ENCODE assay signal across 11 mouse cellular contexts in the genomic region with DNA sequence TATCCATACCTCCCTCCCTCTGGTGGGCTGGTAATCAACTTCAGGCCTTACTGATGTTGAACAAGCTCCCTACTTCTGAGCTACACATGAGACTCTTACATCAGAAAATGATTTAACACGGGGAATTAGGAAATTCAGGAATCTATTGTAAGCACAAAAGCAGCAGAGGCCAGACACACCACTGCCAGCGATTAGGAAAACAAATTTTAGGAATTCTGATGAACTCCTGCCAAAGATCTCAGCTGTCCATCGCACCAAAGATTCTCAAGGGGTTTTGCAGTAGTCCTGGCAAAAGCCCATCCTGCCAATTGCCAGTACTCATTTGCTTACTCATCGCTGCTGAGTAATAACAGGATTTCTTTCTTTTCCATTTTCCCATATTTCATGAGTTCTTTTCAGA.
A peak's percentile ranks its signal among the peaks of the same experiment; 100 is the strongest.
DNase-seq lines count a peak whose midpoint lies in the region; ATAC-seq and TF ChIP-seq lines count a peak whose summit lies in the region.
"Had no signal": no experiment of that assay in that cellular context is flagged by ENCODE, and none has a peak within 500 bp of the region (broad histone marks: within the 10 kb centered on the region; RNA-seq: fewer than 3 reads in every experiment).

No protein-coding gene starts in this region.

- no peak overlapping the region for H3K4me3 ChIP-seq in embryonic facial prominence, embryonic 14.5 days (ENCODE audit: low read depth, low read length)
- no peak overlapping the region for H3K4me3 ChIP-seq in embryonic facial prominence, embryonic 10.5 days
- no peak overlapping the region for H3K4me3 ChIP-seq in stomach, postnatal 0 days (ENCODE audit: low read depth, low read length)
- H3K4me3 ChIP-seq: forebrain, embryonic 13.5 days; hindbrain, embryonic 12.5 days; liver, embryonic 15.5 days had no signal

- H3K9ac ChIP-seq in embryonic facial prominence, embryonic 14.5 days (ENCODE audit: low read depth, low read length), result no peak overlapping the region
- no peak overlapping the region for H3K9ac ChIP-seq in stomach, postnatal 0 days (ENCODE audit: low read length)
- H3K9ac ChIP-seq: forebrain, embryonic 13.5 days; hindbrain, embryonic 12.5 days; liver, embryonic 15.5 days had no signal

- H3K4me1 ChIP-seq in embryonic facial prominence, embryonic 14.5 days (ENCODE audit: control insufficient read depth, insufficient read depth, low read length), result peaks cover 10% of the 10 kb centered on the region
- no peaks in the 10 kb centered on the region for H3K4me1 ChIP-seq in embryonic facial prominence, embryonic 10.5 days
- H3K4me1 ChIP-seq in stomach, postnatal 0 days (replicated peaks; ENCODE audit: control insufficient read depth, insufficient read depth), result no peaks in the 10 kb centered on the region
- H3K4me1 ChIP-seq: forebrain, embryonic 13.5 days; hindbrain, embryonic 12.5 days; liver, embryonic 15.5 days had no signal

- TF ChIP-seq CTCF in stomach, postnatal 0 days (IDR thresholded peaks at IDR 0.05; ENCODE audit: low read depth), result no peak

- H3K4me2 ChIP-seq in embryonic facial prominence, embryonic 14.5 days (ENCODE audit: low read depth, low read length), result no peak overlapping the region
- H3K4me2 ChIP-seq in stomach, postnatal 0 days (replicated peaks; ENCODE audit: low read depth), result no peak overlapping the region
- H3K4me2 ChIP-seq: forebrain, embryonic 13.5 days; hindbrain, embryonic 12.5 days; liver, embryonic 15.5 days had no signal

- H3K27me3 ChIP-seq in embryonic facial prominence, embryonic 14.5 days (replicated peaks; ENCODE audit: control insufficient read depth, insufficient read depth, low read length), result no peaks in the 10 kb centered on the region
- H3K27me3 ChIP-seq in embryonic facial prominence, embryonic 10.5 days (replicated peaks; ENCODE audit: low read depth, poor library complexity, severe bottlenecking), result no peaks in the 10 kb centered on the region
- H3K27me3 ChIP-seq in stomach, postnatal 0 days (ENCODE audit: control insufficient read depth, insufficient read depth, low read length), result no peaks in the 10 kb centered on the region
- H3K27me3 ChIP-seq: forebrain, embryonic 13.5 days; hindbrain, embryonic 12.5 days; liver, embryonic 15.5 days had no signal

- TF ChIP-seq EP300 in stomach, postnatal 0 days (optimal IDR thresholded peaks at IDR 0.05), result no peak

- H3K27ac ChIP-seq in embryonic facial prominence, embryonic 14.5 days (replicated peaks; ENCODE audit: low read depth, low read length), result no peak overlapping the region
- H3K27ac ChIP-seq in embryonic facial prominence, embryonic 10.5 days (replicated peaks), result no peak overlapping the region
- no peak overlapping the region for H3K27ac ChIP-seq in stomach, postnatal 0 days (replicated peaks)
- H3K27ac ChIP-seq: forebrain, embryonic 13.5 days; hindbrain, embryonic 12.5 days; liver, embryonic 15.5 days had no signal

- peak; percentile 70 for ATAC-seq in embryonic facial prominence, embryonic 14.5 days (ENCODE audit: low read depth)
- ATAC-seq in stomach, postnatal 0 days (ENCODE audit: low FRiP score, low TSS enrichment), result no peak
- ATAC-seq: forebrain, embryonic 13.5 days had no signal

- DNase-seq in embryonic facial prominence, embryonic 14.5 days (ENCODE audit: low spot score), result peak; percentile 76
- DNase-seq in embryonic facial prominence, embryonic 10.5 days (ENCODE audit: low spot score), result no peak
- DNase-seq in ovary, adult 18-20 months (ENCODE audit: low spot score), result peak; percentile 31
- DNase-seq in ovary, postnatal 36 days (ENCODE audit: low spot score), result no peak
- DNase-seq in heart, adult 8-10 months (ENCODE audit: low spot score), result peak; percentile 57
- DNase-seq in lung, postnatal 4 days, result peak; percentile 10 to 39
- DNase-seq in kidney, postnatal 25 days, result no peak
- no peak for DNase-seq in stomach, postnatal 0 days (ENCODE audit: low spot score)

- no peaks in the 10 kb centered on the region for H3K9me3 ChIP-seq in embryonic facial prominence, embryonic 14.5 days (ENCODE audit: control insufficient read depth, low read length)
- no peaks in the 10 kb centered on the region for H3K9me3 ChIP-seq in embryonic facial prominence, embryonic 10.5 days
- no peaks in the 10 kb centered on the region for H3K9me3 ChIP-seq in stomach, postnatal 0 days (ENCODE audit: control insufficient read depth, low read length)
- H3K9me3 ChIP-seq: forebrain, embryonic 13.5 days; hindbrain, embryonic 12.5 days; liver, embryonic 15.5 days had no signal

- H3K36me3 ChIP-seq in embryonic facial prominence, embryonic 14.5 days (ENCODE audit: control insufficient read depth, insufficient read depth, low read length), result no peaks in the 10 kb centered on the region
- H3K36me3 ChIP-seq in embryonic facial prominence, embryonic 10.5 days (replicated peaks), result no peaks in the 10 kb centered on the region
- no peaks in the 10 kb centered on the region for H3K36me3 ChIP-seq in stomach, postnatal 0 days (ENCODE audit: control insufficient read depth, insufficient read depth, low read length)
- H3K36me3 ChIP-seq: hindbrain, embryonic 12.5 days; liver, embryonic 15.5 days had no signal

- WGBS in embryonic facial prominence, embryonic 14.5 days, result 41% methylated on average over 4 of the region's 4 CpGs
- 83% methylated on average over 4 of the region's 4 CpGs for WGBS in embryonic facial prominence, embryonic 10.5 days
- 36% methylated on average over 4 of the region's 4 CpGs for WGBS in stomach, postnatal 0 days

Comparison
In these comparisons a context has a peak if more than half of its experiments do, and no peak if none do; other contexts are left out.
1. DNase-seq: peak in embryonic facial prominence, embryonic 14.5 days (single experiment), ovary, adult 18-20 months (single experiment), heart, adult 8-10 months (single experiment) and lung, postnatal 4 days (2 of 2); none in embryonic facial prominence, embryonic 10.5 days (single experiment), ovary, postnatal 36 days (single experiment), kidney, postnatal 25 days (0 of 2) and stomach, postnatal 0 days (single experiment).